Mouse (Mus musculus): ENCODE results near the gene Tmcc3.

The Tmcc3 gene

DNA sequence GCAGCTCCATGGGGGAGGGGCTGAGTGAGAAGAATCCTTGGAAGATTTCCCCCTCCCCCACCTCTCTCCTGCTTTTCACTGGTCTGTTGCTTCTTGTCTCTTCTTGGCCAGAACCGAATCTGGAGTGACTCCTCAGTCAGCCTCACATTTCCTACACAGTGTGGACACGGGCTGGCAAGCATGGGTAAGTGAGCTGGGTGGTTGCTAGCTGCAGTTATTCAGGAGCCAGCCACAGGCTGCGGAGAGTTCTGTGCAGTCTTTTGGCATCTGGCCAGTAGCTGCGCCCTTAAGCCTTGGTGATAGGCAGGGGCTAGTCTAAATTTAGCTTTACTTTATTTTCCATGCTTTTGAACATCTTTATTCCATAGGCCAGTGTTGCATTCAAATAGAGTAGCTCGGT lies 18.2 kb downstream of the Tmcc3 start:
- in situ Hi-C loops (cut with MboI; ENCODE audit: low sequenced_read_pairs): no loop called here

GRCm38 (mm10) chr10:94332358-94333137 lies 20.8 kb downstream of the Tmcc3 start:
- in situ Hi-C loops (cut with MboI; ENCODE audit: low sequenced_read_pairs): no loop called here

DNA sequence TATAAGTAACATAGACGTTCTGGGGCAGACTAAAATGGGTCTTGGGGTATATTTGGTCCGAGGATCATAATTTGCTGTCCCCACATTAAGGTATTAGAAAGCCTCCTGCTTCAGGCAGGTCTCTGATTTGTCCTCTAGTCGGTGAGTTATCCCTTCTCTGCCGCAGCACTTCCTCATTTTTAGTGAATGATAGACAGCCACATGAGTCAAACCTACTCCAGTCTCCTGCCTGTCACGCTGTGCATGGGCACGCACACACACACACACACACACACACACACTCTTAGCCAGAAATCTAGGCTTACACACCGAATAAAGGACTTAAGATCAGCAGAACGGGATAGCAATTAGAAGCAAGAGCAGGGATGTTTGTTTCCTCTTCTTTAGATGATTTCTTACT lies 21.6 kb downstream of the Tmcc3 start:
- in situ Hi-C loops (cut with MboI; ENCODE audit: low sequenced_read_pairs): no loop called here

DNA sequence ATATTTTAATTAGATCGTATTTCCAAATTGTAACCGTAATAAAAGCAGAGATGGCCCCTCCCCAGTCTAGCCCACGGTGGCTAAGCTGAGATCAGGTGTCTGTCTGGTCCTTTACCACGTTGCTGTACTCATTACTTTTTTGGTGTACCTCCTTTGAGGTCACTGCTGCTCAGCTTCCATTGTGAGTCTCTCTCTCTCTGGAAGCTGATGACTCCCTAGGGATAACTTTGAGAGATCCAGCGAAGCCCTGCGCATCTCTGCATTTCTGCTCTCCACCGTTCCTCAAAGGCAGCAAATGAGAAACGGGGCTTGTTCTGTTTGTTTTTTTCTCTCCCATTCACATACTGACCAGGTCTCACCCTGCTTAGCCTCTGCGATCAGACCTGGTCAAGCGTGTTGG lies 23.3 kb downstream of the Tmcc3 start:
- in situ Hi-C loops (cut with MboI; ENCODE audit: low sequenced_read_pairs): no loop called here

DNA sequence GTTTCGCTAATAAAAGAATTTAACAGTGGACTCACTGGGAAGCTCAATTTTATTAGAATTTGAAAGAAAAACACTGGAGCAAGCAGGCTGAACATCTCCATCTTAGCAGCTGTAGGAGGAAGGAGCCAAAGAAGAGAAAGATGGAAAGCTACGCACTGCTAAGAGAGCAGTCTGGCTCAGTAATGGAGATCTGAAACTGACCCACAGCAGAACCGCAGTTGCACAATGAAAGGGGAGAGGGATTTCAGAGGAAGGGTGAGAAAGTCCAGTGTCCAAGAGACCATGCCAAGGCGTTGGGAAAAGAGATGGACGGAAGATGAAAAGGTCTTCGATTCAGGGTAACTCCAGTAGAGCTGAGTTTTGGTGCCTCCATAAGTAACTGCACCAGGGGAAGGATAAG lies 24.3 kb downstream of the Tmcc3 start:
- in situ Hi-C loops (cut with MboI; ENCODE audit: low sequenced_read_pairs): no loop called here

GRCm38 (mm10) chr10:94341501-94341900 lies 29.8 kb downstream of the Tmcc3 start:
- in situ Hi-C loops (cut with MboI; ENCODE audit: low sequenced_read_pairs): no loop called here

- in situ Hi-C loops (cut with MboI; ENCODE audit: low sequenced_read_pairs): no loop called here
Observed at GRCm38 (mm10) chr10:94342256-94342655, 30.5 kb downstream of the Tmcc3 start.

- in situ Hi-C loops (cut with MboI; ENCODE audit: low sequenced_read_pairs): no loop called here
Observed at GRCm38 (mm10) chr10:94343581-94343980, 31.8 kb downstream of the Tmcc3 start.

DNA sequence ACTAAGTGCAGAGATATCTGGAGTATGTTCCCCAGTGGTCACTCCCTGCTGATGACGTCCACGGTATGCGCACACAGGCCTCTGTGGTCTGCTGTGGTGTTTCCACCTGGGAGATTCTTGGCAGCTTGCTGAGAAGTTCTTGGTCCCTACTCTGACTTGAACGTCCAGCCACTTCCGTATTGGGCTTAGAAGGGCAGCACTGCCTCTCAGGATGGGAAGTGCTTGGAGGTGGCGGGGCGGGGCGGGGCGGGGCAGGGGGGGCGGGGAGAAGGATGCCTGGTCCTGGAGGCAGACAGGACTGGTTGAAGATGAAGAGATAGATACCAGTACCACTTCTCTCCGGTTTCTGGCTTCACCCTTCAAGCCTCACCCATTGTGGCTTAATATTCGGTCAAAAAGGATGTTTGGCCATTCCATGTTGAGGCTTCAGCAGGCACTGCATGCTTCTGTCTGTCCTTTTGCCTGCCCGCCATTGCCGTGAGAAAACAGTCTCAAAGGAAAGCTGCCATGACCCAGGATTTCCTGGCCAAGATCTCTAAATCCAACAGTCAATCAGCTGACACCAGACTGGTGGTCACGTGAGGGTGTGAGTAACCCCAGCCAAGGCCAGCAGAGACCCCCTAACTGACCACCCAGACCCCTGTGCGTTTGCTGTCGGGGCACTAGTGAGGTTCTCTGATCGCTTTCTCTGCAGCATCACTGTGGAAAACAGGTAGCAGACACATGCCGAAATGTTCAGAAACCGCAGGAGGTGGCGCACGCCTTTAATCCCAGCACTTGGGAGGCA lies 33.1 kb downstream of the Tmcc3 start:
- in situ Hi-C loops (cut with MboI; ENCODE audit: low sequenced_read_pairs): no loop called here

- in situ Hi-C loops (cut with MboI; ENCODE audit: low sequenced_read_pairs): no loop called here
Observed at GRCm38 (mm10) chr10:94345509-94346252, 33.9 kb downstream of the Tmcc3 start.

DNA sequence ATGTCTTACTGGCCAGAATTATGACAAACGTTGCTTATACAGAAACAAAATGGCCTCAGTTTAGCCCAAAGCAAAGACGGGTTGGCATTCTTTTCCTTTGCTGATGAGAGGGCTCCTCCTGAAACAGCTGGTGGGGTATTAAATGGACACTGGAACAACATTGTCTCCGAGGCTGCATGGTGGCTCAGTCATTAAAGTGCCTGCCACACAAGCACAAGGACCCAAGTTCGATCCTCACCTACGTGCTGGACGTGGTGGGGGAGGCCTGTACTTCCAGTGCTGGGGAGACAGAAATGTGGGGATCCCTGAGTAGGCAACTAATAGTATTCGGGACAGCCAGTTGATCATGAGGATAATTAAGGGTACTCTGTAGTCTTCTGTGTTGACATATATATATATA lies 34.8 kb downstream of the Tmcc3 start:
- in situ Hi-C loops (cut with MboI; ENCODE audit: low sequenced_read_pairs): no loop called here

GRCm38 (mm10) chr10:94347296-94347695 lies 35.5 kb downstream of the Tmcc3 start:
- in situ Hi-C loops (cut with MboI; ENCODE audit: low sequenced_read_pairs): no loop called here

- in situ Hi-C loops (cut with MboI; ENCODE audit: low sequenced_read_pairs): no loop called here
Observed at GRCm38 (mm10) chr10:94347959-94348358, 36.2 kb downstream of the Tmcc3 start.

GRCm38 (mm10) chr10:94350207-94350606 lies 38.5 kb downstream of the Tmcc3 start:
- in situ Hi-C loops (cut with MboI; ENCODE audit: low sequenced_read_pairs): no loop called here

GRCm38 (mm10) chr10:94350896-94351661 lies 39.3 kb downstream of the Tmcc3 start:
- in situ Hi-C loops (cut with MboI; ENCODE audit: low sequenced_read_pairs): no loop called here

GRCm38 (mm10) chr10:94352172-94352876 lies 40.6 kb downstream of the Tmcc3 start:
- in situ Hi-C loops (cut with MboI; ENCODE audit: low sequenced_read_pairs): no loop called here

DNA sequence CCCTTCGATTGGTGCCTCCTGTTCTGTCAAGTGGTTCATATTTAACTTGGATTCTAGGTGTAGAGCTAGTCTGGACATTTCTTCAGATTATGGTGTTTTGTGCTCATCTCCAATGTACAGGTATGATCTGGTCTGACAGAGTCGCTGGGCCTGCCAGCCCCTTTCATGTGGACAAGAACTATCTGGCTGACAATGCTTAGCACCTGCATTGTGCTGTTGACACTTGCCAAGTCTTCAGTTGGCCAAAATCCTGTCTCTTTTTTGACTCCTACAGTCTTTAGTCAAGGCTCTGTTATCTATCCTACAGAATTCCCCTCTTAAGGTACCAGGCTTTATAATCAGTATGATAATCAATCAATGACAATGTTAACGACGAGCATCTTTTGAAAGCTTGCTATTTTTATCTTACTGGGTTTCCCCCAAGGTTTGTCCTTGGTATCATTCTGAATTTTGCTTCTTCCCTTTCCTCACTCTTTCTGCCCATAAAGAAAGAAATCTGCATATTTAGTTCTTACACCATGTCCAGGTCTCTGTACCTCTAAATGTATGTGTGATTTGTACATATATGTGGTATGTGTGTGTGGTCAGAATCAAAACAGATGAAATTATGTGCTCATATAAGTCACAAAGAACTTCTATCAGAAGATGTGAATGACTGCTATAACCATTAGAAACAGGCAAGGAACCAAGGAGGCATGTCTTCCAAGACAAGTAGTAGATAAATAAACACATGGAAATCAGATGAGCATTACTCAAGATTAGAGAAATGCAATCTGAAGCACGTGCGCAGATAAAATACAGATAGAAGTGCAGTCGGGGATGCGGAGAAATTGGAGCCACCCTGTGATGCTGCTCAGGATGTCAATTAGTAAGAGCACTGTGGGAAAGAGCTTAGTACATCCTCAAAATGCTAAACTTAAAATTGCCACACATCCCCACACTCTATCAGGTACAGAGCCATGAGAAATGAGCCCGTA lies 41.4 kb downstream of the Tmcc3 start:
- in situ Hi-C loops (cut with MboI; ENCODE audit: low sequenced_read_pairs): no loop called here

DNA sequence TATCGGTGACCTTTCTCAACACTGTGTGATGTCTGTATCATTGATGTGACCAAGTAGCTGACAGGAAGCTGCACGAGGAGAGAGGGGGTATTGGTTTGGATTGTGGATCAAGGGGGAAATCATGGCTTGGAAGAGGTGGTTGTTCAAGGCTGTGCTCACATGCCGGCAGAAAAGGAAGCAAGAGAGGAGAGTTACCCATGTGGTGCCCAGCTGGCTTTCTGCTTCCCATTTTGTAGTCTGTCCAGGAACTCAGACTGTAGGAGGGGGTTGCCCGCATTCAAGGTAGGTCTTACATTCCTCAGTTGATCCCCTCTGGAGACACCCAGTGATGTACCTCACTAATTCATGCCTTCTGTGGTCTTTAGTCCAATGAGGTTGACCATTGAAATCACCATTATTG lies 42.3 kb downstream of the Tmcc3 start:
- in situ Hi-C loops (cut with MboI; ENCODE audit: low sequenced_read_pairs): no loop called here

DNA sequence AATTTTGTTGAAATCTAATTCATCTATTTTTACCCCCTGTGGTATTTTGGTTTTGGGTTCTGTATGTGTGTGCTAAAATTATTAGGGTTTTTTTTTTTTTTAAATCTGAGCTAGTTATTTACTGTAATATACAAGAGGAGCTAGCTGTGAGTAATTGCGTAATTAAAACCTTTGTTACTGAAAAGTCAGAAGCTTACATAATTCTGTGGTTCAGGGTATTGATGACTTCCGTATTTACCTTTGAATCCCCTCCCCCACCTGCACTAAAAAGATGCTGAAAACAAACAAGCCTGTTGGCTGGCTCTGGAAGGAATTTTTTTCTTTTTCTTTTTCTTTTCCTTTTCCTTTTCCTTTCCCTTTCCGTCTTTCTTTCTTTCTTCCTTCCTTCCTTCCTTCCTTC lies 42.7 kb downstream of the Tmcc3 start:
- in situ Hi-C loops (cut with MboI; ENCODE audit: low sequenced_read_pairs): no loop called here
